Mouse (Mus musculus): ENCODE results near the gene Cd3d. TPM values are rescaled to one million over a fixed set of nuclear protein-coding genes. Genes with fewer than 3 reads are reported as not detected.

The Cd3d gene
- total and polyA plus RNA-seq, 2 experiments from 2014 or later, result not detected

- WGBS, result 92% methylated on average over 11 of the region's 11 CpGs
- no peak for DNase-seq (ENCODE audit: low spot score)
- H3K27ac ChIP-seq (ENCODE audit: low read depth, low read length), result no peak overlapping the region
- no peak for TF ChIP-seq CTCF (IDR thresholded peaks at IDR 0.05)
- no peak overlapping the region for H3K9ac ChIP-seq (replicated peaks; ENCODE audit: low read length, poor library complexity, severe bottlenecking)
- ATAC-seq (ENCODE audit: low FRiP score), result no peak
- no peaks in the 10 kb centered on the region for H3K4me1 ChIP-seq (ENCODE audit: insufficient read depth, low read length)
- H3K4me2 ChIP-seq (ENCODE audit: low read depth, low read length, poor library complexity, severe bottlenecking), result no peak overlapping the region
- H3K4me3 ChIP-seq (ENCODE audit: low read depth, low read length), result no peak overlapping the region
- H3K9me3 ChIP-seq (ENCODE audit: low read length), result no peaks in the 10 kb centered on the region
- H3K36me3 ChIP-seq (ENCODE audit: insufficient read depth, low read length), result no peaks in the 10 kb centered on the region
- no peaks in the 10 kb centered on the region for H3K27me3 ChIP-seq (ENCODE audit: insufficient read depth, low read length)
Measured at GRCm38 (mm10) chr9:45018031-45018430, 36.4 kb downstream of the Cd3d start.

- Histone ChIP-seq H3K9ac (replicated peaks; ENCODE audit: low read length, poor library complexity, severe bottlenecking) (no peak overlapping the region), H3K4me2 (ENCODE audit: low read depth, low read length, poor library complexity, severe bottlenecking) (no peak overlapping the region), H3K27me3 (ENCODE audit: insufficient read depth, low read length) (no peaks in the 10 kb centered on the region), H3K4me3 (ENCODE audit: low read depth, low read length) (no peak overlapping the region), H3K9me3 (ENCODE audit: low read length) (no peaks in the 10 kb centered on the region), H3K4me1 (ENCODE audit: insufficient read depth, low read length) (no peaks in the 10 kb centered on the region), H3K36me3 (ENCODE audit: insufficient read depth, low read length) (no peaks in the 10 kb centered on the region), H3K27ac (ENCODE audit: low read depth, low read length) (no peak overlapping the region)
- TF ChIP-seq CTCF (IDR thresholded peaks at IDR 0.05), result peak; percentile 88
- no peak for ATAC-seq (ENCODE audit: low FRiP score)
- peak; percentile 69 for DNase-seq (ENCODE audit: low spot score)
- 12% methylated on average over 3 of the region's 3 CpGs for WGBS
Measured at GRCm38 (mm10) chr9:45022800-45023199, 41.2 kb downstream of the Cd3d start.

GRCm38 (mm10) chr9:45023638-45024037, 42.1 kb downstream of the Cd3d start:
- no peak overlapping the region for H3K27ac ChIP-seq (ENCODE audit: low read depth, low read length)
- no peaks in the 10 kb centered on the region for H3K36me3 ChIP-seq (ENCODE audit: insufficient read depth, low read length)
- DNase-seq (ENCODE audit: low spot score), result no peak
- no peak for ATAC-seq (ENCODE audit: low FRiP score)
- 59% methylated on average over 3 of the region's 3 CpGs for WGBS
- TF ChIP-seq CTCF (IDR thresholded peaks at IDR 0.05), result no peak
- H3K9ac ChIP-seq (replicated peaks; ENCODE audit: low read length, poor library complexity, severe bottlenecking), result no peak overlapping the region
- no peak overlapping the region for H3K4me2 ChIP-seq (ENCODE audit: low read depth, low read length, poor library complexity, severe bottlenecking)
- no peaks in the 10 kb centered on the region for H3K9me3 ChIP-seq (ENCODE audit: low read length)
- H3K4me3 ChIP-seq (ENCODE audit: low read depth, low read length), result no peak overlapping the region
- H3K4me1 ChIP-seq (ENCODE audit: insufficient read depth, low read length), result no peaks in the 10 kb centered on the region
- H3K27me3 ChIP-seq (ENCODE audit: insufficient read depth, low read length), result peaks cover 6% of the 10 kb centered on the region

GRCm38 (mm10) chr9:45024187-45024586, 42.6 kb downstream of the Cd3d start:
- Histone ChIP-seq H3K4me1 (ENCODE audit: insufficient read depth, low read length) (no peaks in the 10 kb centered on the region), H3K4me3 (ENCODE audit: low read depth, low read length) (no peak overlapping the region), H3K4me2 (ENCODE audit: low read depth, low read length, poor library complexity, severe bottlenecking) (no peak overlapping the region), H3K27ac (ENCODE audit: low read depth, low read length) (no peak overlapping the region), H3K9ac (replicated peaks; ENCODE audit: low read length, poor library complexity, severe bottlenecking) (no peak overlapping the region), H3K27me3 (ENCODE audit: insufficient read depth, low read length) (peaks cover 7% of the 10 kb centered on the region), H3K36me3 (ENCODE audit: insufficient read depth, low read length) (no peaks in the 10 kb centered on the region), H3K9me3 (ENCODE audit: low read length) (no peaks in the 10 kb centered on the region)
- no peak for DNase-seq (ENCODE audit: low spot score)
- no peak for ATAC-seq (ENCODE audit: low FRiP score)
- WGBS, result 91% methylated on average over 2 of the region's 2 CpGs
- no peak for TF ChIP-seq CTCF (IDR thresholded peaks at IDR 0.05)

GRCm38 (mm10) chr9:45027376-45027775, 45.8 kb downstream of the Cd3d start:
- no peak overlapping the region for H3K4me2 ChIP-seq (ENCODE audit: low read depth, low read length, poor library complexity, severe bottlenecking)
- DNase-seq (ENCODE audit: low spot score) (no peak), ATAC-seq (ENCODE audit: low FRiP score) (no peak)
- whole genome bisulfite sequencing, result 74% methylated on average over 8 of the region's 8 CpGs
- no peak overlapping the region for H3K9ac ChIP-seq (replicated peaks; ENCODE audit: low read length, poor library complexity, severe bottlenecking)
- no peaks in the 10 kb centered on the region for H3K4me1 ChIP-seq (ENCODE audit: insufficient read depth, low read length)
- H3K9me3 ChIP-seq (ENCODE audit: low read length), result no peaks in the 10 kb centered on the region
- H3K27me3 ChIP-seq (ENCODE audit: insufficient read depth, low read length), result peaks cover 7% of the 10 kb centered on the region
- H3K27ac ChIP-seq (ENCODE audit: low read depth, low read length), result no peak overlapping the region
- H3K4me3 ChIP-seq (ENCODE audit: low read depth, low read length), result no peak overlapping the region
- TF ChIP-seq CTCF (IDR thresholded peaks at IDR 0.05), result no peak
- H3K36me3 ChIP-seq (ENCODE audit: insufficient read depth, low read length), result no peaks in the 10 kb centered on the region

- TF ChIP-seq CTCF (IDR thresholded peaks at IDR 0.05), result no peak
- H3K9me3 ChIP-seq (ENCODE audit: low read length), result no peaks in the 10 kb centered on the region
- no peak overlapping the region for H3K27ac ChIP-seq (ENCODE audit: low read depth, low read length)
- H3K27me3 ChIP-seq (ENCODE audit: insufficient read depth, low read length), result peaks cover 7% of the 10 kb centered on the region
- H3K4me3 ChIP-seq (ENCODE audit: low read depth, low read length), result no peak overlapping the region
- ATAC-seq (ENCODE audit: low FRiP score) (no peak), DNase-seq (ENCODE audit: low spot score) (no peak)
- H3K9ac ChIP-seq (replicated peaks; ENCODE audit: low read length, poor library complexity, severe bottlenecking), result no peak overlapping the region
- H3K4me1 ChIP-seq (ENCODE audit: insufficient read depth, low read length), result no peaks in the 10 kb centered on the region
- H3K36me3 ChIP-seq (ENCODE audit: insufficient read depth, low read length), result no peaks in the 10 kb centered on the region
- WGBS, result 67% methylated on average over 6 of the region's 6 CpGs
- no peak overlapping the region for H3K4me2 ChIP-seq (ENCODE audit: low read depth, low read length, poor library complexity, severe bottlenecking)
Measured at GRCm38 (mm10) chr9:45030341-45030740, 48.8 kb downstream of the Cd3d start.
